Mouse (Mus musculus): Measurements from ENCODE around the gene Sucla2. TPM values are rescaled to one million over a fixed set of nuclear protein-coding genes. Genes with fewer than 3 reads are reported as not detected.

The Sucla2 gene
- polyA plus RNA-seq, 1 experiment from 2014 or later, result 286 TPM

- Histone ChIP-seq H3K9me3 (replicated peaks; ENCODE audit: control insufficient read depth, low read length) (peaks cover 8% of the 10 kb centered on the region), H3K9ac (ENCODE audit: low read length) (no peak overlapping the region), H3K4me3 (ENCODE audit: low read length) (no peak overlapping the region), H3K27me3 (ENCODE audit: control insufficient read depth, insufficient read depth, low read length) (no peaks in the 10 kb centered on the region), H3K36me3 (ENCODE audit: control insufficient read depth, insufficient read depth) (no peaks in the 10 kb centered on the region), H3K4me2 (ENCODE audit: low read depth, low read length) (no peak overlapping the region), H3K4me1 (ENCODE audit: control insufficient read depth, insufficient read depth, low read length) (no peaks in the 10 kb centered on the region), H3K27ac (ENCODE audit: low read length) (no peak overlapping the region)
- 68% methylated on average over 3 of the region's 3 CpGs for WGBS
- ATAC-seq (replicated peaks; ENCODE audit: extremely low read depth, insufficient read depth, low FRiP score), result no peak
Observed at GRCm38 (mm10) chr14:73620880-73621279, 95.8 kb downstream of the Sucla2 start.

- ATAC-seq (replicated peaks; ENCODE audit: extremely low read depth, insufficient read depth, low FRiP score), result no peak
- Histone ChIP-seq H3K36me3 (ENCODE audit: control insufficient read depth, insufficient read depth) (no peaks in the 10 kb centered on the region), H3K9me3 (replicated peaks; ENCODE audit: control insufficient read depth, low read length) (peaks cover 8% of the 10 kb centered on the region), H3K27me3 (ENCODE audit: control insufficient read depth, insufficient read depth, low read length) (no peaks in the 10 kb centered on the region), H3K27ac (ENCODE audit: low read length) (no peak overlapping the region), H3K4me3 (ENCODE audit: low read length) (no peak overlapping the region), H3K4me2 (ENCODE audit: low read depth, low read length) (no peak overlapping the region), H3K4me1 (ENCODE audit: control insufficient read depth, insufficient read depth, low read length) (no peaks in the 10 kb centered on the region), H3K9ac (ENCODE audit: low read length) (no peak overlapping the region)
- 83% methylated on average over 1 of the region's 1 CpGs for WGBS
Observed at GRCm38 (mm10) chr14:73622988-73623387, 97.9 kb downstream of the Sucla2 start.

GRCm38 (mm10) chr14:73625469-73625868, 100.3 kb downstream of the Sucla2 start:
- H3K9me3 ChIP-seq (replicated peaks; ENCODE audit: control insufficient read depth, low read length), result no peaks in the 10 kb centered on the region; the same call in 1 of the 2 replicates
- H3K27ac ChIP-seq (ENCODE audit: low read length), result no peak overlapping the region
- no peaks in the 10 kb centered on the region for H3K36me3 ChIP-seq (ENCODE audit: control insufficient read depth, insufficient read depth)
- H3K4me1 ChIP-seq (ENCODE audit: control insufficient read depth, insufficient read depth, low read length), result no peaks in the 10 kb centered on the region
- ATAC-seq (replicated peaks; ENCODE audit: extremely low read depth, insufficient read depth, low FRiP score), result no peak
- H3K4me3 ChIP-seq (ENCODE audit: low read length), result no peak overlapping the region
- H3K9ac ChIP-seq (ENCODE audit: low read length), result no peak overlapping the region
- H3K4me2 ChIP-seq (ENCODE audit: low read depth, low read length), result no peak overlapping the region
- 52% methylated on average over 3 of the region's 3 CpGs for WGBS
- no peaks in the 10 kb centered on the region for H3K27me3 ChIP-seq (ENCODE audit: control insufficient read depth, insufficient read depth, low read length)

GRCm38 (mm10) chr14:73631511-73631910, 106.4 kb downstream of the Sucla2 start:
- Histone ChIP-seq H3K9me3 (replicated peaks; ENCODE audit: control insufficient read depth, low read length) (no peaks in the 10 kb centered on the region; the same call in 1 of the 2 replicates), H3K27ac (ENCODE audit: low read length) (no peak overlapping the region), H3K27me3 (ENCODE audit: control insufficient read depth, insufficient read depth, low read length) (no peaks in the 10 kb centered on the region), H3K4me1 (ENCODE audit: control insufficient read depth, insufficient read depth, low read length) (peaks cover 2% of the 10 kb centered on the region; the same call in 1 of the 2 replicates), H3K36me3 (ENCODE audit: control insufficient read depth, insufficient read depth) (no peaks in the 10 kb centered on the region), H3K4me3 (ENCODE audit: low read length) (no peak overlapping the region), H3K4me2 (ENCODE audit: low read depth, low read length) (no peak overlapping the region), H3K9ac (ENCODE audit: low read length) (no peak overlapping the region)
- no peak for ATAC-seq (replicated peaks; ENCODE audit: extremely low read depth, insufficient read depth, low FRiP score)
- 84% methylated on average over 4 of the region's 4 CpGs for WGBS

- Histone ChIP-seq H3K36me3 (ENCODE audit: control insufficient read depth, insufficient read depth) (no peaks in the 10 kb centered on the region), H3K27ac (ENCODE audit: low read length) (peak overlapping the region; percentile 63), H3K4me3 (ENCODE audit: low read length) (no peak overlapping the region), H3K9me3 (replicated peaks; ENCODE audit: control insufficient read depth, low read length) (no peaks in the 10 kb centered on the region; the same call in 1 of the 2 replicates), H3K9ac (ENCODE audit: low read length) (no peak overlapping the region), H3K27me3 (ENCODE audit: control insufficient read depth, insufficient read depth, low read length) (no peaks in the 10 kb centered on the region), H3K4me2 (ENCODE audit: low read depth, low read length) (no peak overlapping the region), H3K4me1 (ENCODE audit: control insufficient read depth, insufficient read depth, low read length) (peaks cover 2% of the 10 kb centered on the region; the same call in 1 of the 2 replicates)
- ATAC-seq (replicated peaks; ENCODE audit: extremely low read depth, insufficient read depth, low FRiP score), result peak; percentile 78
- WGBS, result 44% methylated on average over 9 of the region's 9 CpGs
Observed at GRCm38 (mm10) chr14:73632648-73633263, 107.6 kb downstream of the Sucla2 start.

- H3K9ac ChIP-seq (ENCODE audit: low read length), result no peak overlapping the region
- WGBS, result 76% methylated on average over 3 of the region's 3 CpGs
- H3K27me3 ChIP-seq (ENCODE audit: control insufficient read depth, insufficient read depth, low read length), result no peaks in the 10 kb centered on the region
- no peak overlapping the region for H3K4me3 ChIP-seq (ENCODE audit: low read length)
- no peaks in the 10 kb centered on the region for H3K36me3 ChIP-seq (ENCODE audit: control insufficient read depth, insufficient read depth)
- no peak overlapping the region for H3K27ac ChIP-seq (ENCODE audit: low read length)
- H3K9me3 ChIP-seq (replicated peaks; ENCODE audit: control insufficient read depth, low read length), result no peaks in the 10 kb centered on the region; the same call in 1 of the 2 replicates
- H3K4me1 ChIP-seq (ENCODE audit: control insufficient read depth, insufficient read depth, low read length), result peaks cover 2% of the 10 kb centered on the region; the same call in 1 of the 2 replicates
- no peak for ATAC-seq (replicated peaks; ENCODE audit: extremely low read depth, insufficient read depth, low FRiP score)
- no peak overlapping the region for H3K4me2 ChIP-seq (ENCODE audit: low read depth, low read length)
Observed at GRCm38 (mm10) chr14:73634356-73634755, 109.2 kb downstream of the Sucla2 start.

GRCm38 (mm10) chr14:73637460-73637859, 112.3 kb downstream of the Sucla2 start:
- H3K27ac ChIP-seq (ENCODE audit: low read length), result no peak overlapping the region
- H3K9me3 ChIP-seq (replicated peaks; ENCODE audit: control insufficient read depth, low read length), result no peaks in the 10 kb centered on the region; the same call in 1 of the 2 replicates
- no peak for ATAC-seq (replicated peaks; ENCODE audit: extremely low read depth, insufficient read depth, low FRiP score)

More at GRCm38 (mm10) chr14:73637460-73637859, 112.3 kb downstream of the Sucla2 start:
- Histone ChIP-seq H3K27me3 (ENCODE audit: control insufficient read depth, insufficient read depth, low read length) (no peaks in the 10 kb centered on the region), H3K9ac (ENCODE audit: low read length) (no peak overlapping the region), H3K4me3 (ENCODE audit: low read length) (no peak overlapping the region), H3K36me3 (ENCODE audit: control insufficient read depth, insufficient read depth) (no peaks in the 10 kb centered on the region), H3K4me2 (ENCODE audit: low read depth, low read length) (no peak overlapping the region), H3K4me1 (ENCODE audit: control insufficient read depth, insufficient read depth, low read length) (no peaks in the 10 kb centered on the region; the same call in 1 of the 2 replicates)

Other genes with a start within 250 kb of the Sucla2 start
- 12.2 and 16.0 TPM in 2 replicates for gene Rb1, start 199.5 kb upstream of the Sucla2 start, polyA plus RNA-seq (2015; fragmentation: Nextera tagmentation; extraction: Ambion mirVana)
- gene Itm2b, start 140.0 kb upstream of the Sucla2 start, polyA plus RNA-seq (2015; fragmentation: Nextera tagmentation; extraction: Ambion mirVana), result 757 and 885 TPM in 2 replicates
- gene Med4, start 15.3 kb upstream of the Sucla2 start, polyA plus RNA-seq (2015; fragmentation: Nextera tagmentation; extraction: Ambion mirVana), result 54.1 and 55.5 TPM in 2 replicates
- 3.8 and 4.1 TPM in 2 replicates for gene Nudt15, start 22.9 kb downstream of the Sucla2 start, polyA plus RNA-seq (2015; fragmentation: Nextera tagmentation; extraction: Ambion mirVana)
- gene Gm21750, start 135.9 kb downstream of the Sucla2 start, polyA plus RNA-seq (2015; fragmentation: Nextera tagmentation; extraction: Ambion mirVana), result not detected in 2 replicates